In genomic region chr5:130079202-130080050, GRCm38 (mm10) we compare ENCODE assay signal across 8 mouse cellular contexts. TPM values are rescaled to one million over a fixed set of nuclear protein-coding genes. Genes with fewer than 3 reads are reported as not detected.
DNase-seq lines count a peak whose midpoint lies in the region; ATAC-seq and TF ChIP-seq lines count a peak whose summit lies in the region.

No protein-coding gene starts in this region.

- peak; percentile 73 for TF ChIP-seq POLR2A in cortical plate, adult 2 months (IDR thresholded peaks at IDR 0.05; ENCODE audit: extremely low read depth, insufficient read depth, low read length)

- DNase-seq in adipocyte (ENCODE audit: low spot score): peak; percentile 88
- peak; percentile 95 for DNase-seq in gastrocnemius, postnatal 10 days
- peak; percentile 91 for DNase-seq in induced T-regulatory cell, adult 2 months (ENCODE audit: low read depth)
- peak; percentile 88 to 96 for DNase-seq in left cerebral cortex, adult 8-10 months (ENCODE audit: low spot score in 2 of 2)
- peak; percentile 95 for DNase-seq in right cerebral cortex, adult 18-20 months
- peak; percentile 77 for DNase-seq in urinary bladder, postnatal 10 days (ENCODE audit: low spot score)

- peak; percentile 88 for ATAC-seq in megakaryocyte, adult 5-6 weeks (ENCODE audit: poor library complexity, severe bottlenecking)

- peaks cover 6% of the 10 kb centered on the region for H3K4me1 ChIP-seq in cortical plate, adult 2 months (ENCODE audit: control insufficient read depth, insufficient read depth, low read length)

- peak overlapping the region; percentile 100 for H3K4me3 ChIP-seq in cortical plate, adult 2 months (ENCODE audit: insufficient read depth, low read length)

- TF ChIP-seq CTCF in cortical plate, adult 2 months (IDR thresholded peaks at IDR 0.05; ENCODE audit: extremely low read depth, insufficient read depth, low read length): no peak

- H3K27ac ChIP-seq in cortical plate, adult 2 months (ENCODE audit: insufficient read depth, low read length): peak overlapping the region; percentile 72

RNA-seq across cellular contexts. Expression of gene Tpst1, which starts 6.3 kb away (rescaled TPM):
- polyA plus RNA-seq in cortical plate, adult 2 months (2012; rRNA removed): 32.8 and 33.0 TPM in 2 replicates
- total RNA-seq in gastrocnemius, postnatal 10 days (2021): 10 to 100 TPM; 26.8 to 30.9 TPM
- 10 to 100 TPM; 34.4 to 39.4 (median 36.7) TPM for total RNA-seq in left cerebral cortex, adult 8-10 months (2022)
- 14.9 and 18.5 TPM in 2 replicates for total RNA-seq in megakaryocyte, adult 5-6 weeks (2015)
- 8.2 and 12.4 TPM in 2 replicates for total RNA-seq in megakaryocyte, adult 5-6 weeks (2017)

RNA-seq across cellular contexts. Expression of gene Crcp, which starts 50.3 kb away (rescaled TPM):
- polyA plus RNA-seq in cortical plate, adult 2 months (2012; rRNA removed): 41.3 and 44.5 TPM in 2 replicates
- total RNA-seq in gastrocnemius, postnatal 10 days (2021): 10 to 100 TPM; 14.5 to 16.5 TPM
- total RNA-seq in left cerebral cortex, adult 8-10 months (2022): 10 to 100 TPM; 26.7 to 32.6 (median 30.1) TPM
- total RNA-seq in megakaryocyte, adult 5-6 weeks (2015): 49.4 and 54.0 TPM in 2 replicates
- 48.3 and 53.8 TPM in 2 replicates for total RNA-seq in megakaryocyte, adult 5-6 weeks (2017)

RNA-seq across cellular contexts. Expression of gene Asl, which starts 50.4 kb away (rescaled TPM):
- polyA plus RNA-seq in cortical plate, adult 2 months (2012; rRNA removed): 33.0 and 33.2 TPM in 2 replicates
- total RNA-seq in gastrocnemius, postnatal 10 days (2021): 10 to 100 TPM; 10.2 to 10.3 TPM
- 10 to 100 TPM; 22.9 to 28.0 (median 25.9) TPM for total RNA-seq in left cerebral cortex, adult 8-10 months (2022)
- 20.2 and 29.5 TPM in 2 replicates for total RNA-seq in megakaryocyte, adult 5-6 weeks (2015)
- total RNA-seq in megakaryocyte, adult 5-6 weeks (2017): 21.3 and 25.7 TPM in 2 replicates

Comparison
In these comparisons a context has a peak if more than half of its experiments do, and no peak if none do; other contexts are left out.
1. Peak in every context shown above with its lines: DNase-seq, ATAC-seq, H3K4me3 ChIP-seq and H3K27ac ChIP-seq.